Mouse (Mus musculus): ENCODE results near the gene Hpse2.

- TF ChIP-seq CHD2 (IDR thresholded peaks at IDR 0.05; ENCODE audit: low read depth, low read length) (no peak), HCFC1 (IDR thresholded peaks at IDR 0.05; ENCODE audit: borderline replicate concordance, insufficient read depth, low read length) (no peak)
Measured at GRCm38 (mm10) chr19:43407181-43407580, 19.0 kb upstream of the Hpse2 start.
